Mouse (Mus musculus): ENCODE measurements around the gene Rabggta.

Gene Rabggta

DNA sequence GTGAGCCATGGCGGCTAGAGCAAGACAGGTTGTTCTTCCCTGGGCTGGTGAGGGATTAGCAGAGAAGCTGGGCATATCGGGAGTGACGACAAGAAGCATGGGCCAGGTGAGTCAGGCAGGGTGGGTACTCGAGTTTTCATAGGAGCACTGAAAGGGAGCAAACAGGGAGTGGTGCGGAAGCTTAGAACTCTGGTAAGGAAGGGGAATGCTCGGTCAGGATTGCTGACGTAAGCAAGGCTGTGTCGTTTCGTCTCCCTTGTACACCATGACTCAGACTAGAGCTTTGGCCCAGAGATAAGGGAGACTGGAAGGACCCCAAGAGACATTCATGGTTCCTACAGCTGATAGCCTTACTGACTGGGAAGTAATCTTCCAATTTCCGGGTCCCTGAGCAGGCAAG is 11.8 kb upstream of the Rabggta start:
- in situ Hi-C loops (cut with MboI, MseI): no loop called here

DNA sequence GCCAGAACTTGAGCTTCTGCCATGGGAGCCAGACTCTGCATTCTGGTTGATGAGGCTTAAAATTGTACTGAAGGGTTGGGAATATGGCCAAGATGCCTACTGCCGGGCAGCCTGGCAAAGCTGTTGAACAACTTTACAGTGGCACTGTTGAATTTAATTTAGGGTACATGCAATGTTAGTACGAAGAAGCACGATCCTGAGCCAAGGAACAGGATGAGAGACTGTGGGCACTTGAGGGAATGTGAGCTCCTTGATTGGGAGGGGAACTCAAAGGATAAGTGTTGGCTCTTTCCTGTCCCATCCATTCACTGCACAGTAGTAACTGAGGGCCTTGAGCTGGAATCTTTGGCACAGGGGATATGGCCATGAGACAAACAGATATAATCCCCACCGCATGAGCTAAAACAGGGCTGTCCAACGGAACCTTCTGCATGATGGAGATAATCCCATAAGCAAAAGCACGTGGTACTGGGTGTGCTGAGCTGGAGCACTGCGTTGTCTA is 8.5 kb upstream of the Rabggta start:
- in situ Hi-C loops (cut with MboI, MseI): no loop called here

DNA sequence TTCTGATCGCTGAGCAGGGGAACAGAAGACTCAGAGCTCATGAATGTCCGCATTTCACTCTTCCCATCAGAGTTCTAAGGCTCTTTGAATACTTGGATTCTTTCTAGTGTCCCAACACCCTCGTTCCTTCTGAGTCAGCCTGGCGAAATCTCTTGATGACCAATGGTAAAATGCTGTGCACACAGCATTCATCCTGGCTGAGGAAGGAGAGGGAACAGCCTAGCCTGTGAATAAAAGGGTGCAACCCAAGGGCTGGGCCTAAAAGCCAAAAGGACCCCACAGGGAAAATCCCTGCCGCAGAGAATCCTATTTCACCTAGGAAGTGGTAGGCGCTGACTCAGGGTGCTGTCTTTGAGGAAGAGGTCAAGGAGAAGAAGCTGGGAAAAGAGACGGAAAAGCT is 8.1 kb upstream of the Rabggta start:
- in situ Hi-C loops (cut with MboI, MseI): no loop called here

DNA sequence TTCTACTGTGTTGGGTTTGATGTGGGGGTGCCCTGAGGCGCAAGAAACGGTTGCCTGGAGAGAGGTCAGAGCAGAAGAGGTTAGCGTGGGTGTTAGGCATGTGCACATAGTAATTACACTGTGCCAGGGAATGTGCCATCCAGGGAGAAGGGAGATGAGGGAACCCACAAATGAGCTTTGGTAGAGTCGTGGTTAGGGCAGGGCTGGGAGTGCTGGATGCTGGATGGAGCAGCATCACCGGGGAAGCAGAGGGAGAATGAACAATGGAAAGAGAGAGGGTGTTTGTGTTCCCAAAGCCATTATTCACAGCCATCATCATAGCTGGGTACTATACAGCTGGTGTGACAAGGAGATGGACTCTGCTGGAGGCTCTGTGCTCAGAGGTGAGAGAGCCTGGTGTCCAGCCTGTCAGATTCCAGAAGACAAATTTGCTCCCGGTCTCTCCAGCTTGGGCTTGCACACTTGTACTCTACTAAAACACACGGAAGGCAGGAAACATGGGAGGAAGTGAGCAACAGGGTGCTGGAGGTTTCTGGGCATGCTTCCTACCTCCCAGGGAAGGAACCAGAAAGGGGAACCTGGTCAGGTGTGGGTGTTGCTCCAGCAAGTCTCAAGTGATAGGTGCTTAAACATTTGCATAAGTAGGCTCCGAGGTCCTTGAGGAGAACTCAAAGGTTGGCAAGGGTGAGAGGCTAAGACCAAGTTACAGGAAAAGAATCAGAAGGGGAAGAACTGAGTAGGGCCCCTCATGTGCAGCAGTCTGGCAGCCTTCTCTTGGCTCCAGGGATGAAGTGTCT is 6.0 kb upstream of the Rabggta start:
- in situ Hi-C loops (cut with MboI, MseI): no loop called here

DNA sequence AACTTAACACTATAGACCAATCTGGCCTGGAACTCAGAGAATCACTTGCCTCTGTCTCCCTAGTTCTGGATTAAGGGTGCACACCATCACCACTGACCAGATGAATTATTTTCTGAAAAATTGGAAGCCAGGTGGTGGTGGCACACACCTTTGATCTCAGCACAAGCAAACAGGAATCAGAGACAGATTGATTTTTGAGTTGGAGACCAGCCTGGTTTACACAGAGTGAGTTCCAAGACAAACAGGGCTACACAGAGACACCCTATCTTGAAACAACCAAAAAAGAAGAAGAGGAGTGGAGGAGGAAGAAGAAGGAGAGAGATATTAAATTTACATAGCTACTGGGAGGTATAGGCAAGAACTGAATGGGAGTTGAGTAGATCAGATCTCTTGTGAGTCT is 4.2 kb upstream of the Rabggta start:
- in situ Hi-C loops (cut with MboI, MseI): no loop called here

DNA sequence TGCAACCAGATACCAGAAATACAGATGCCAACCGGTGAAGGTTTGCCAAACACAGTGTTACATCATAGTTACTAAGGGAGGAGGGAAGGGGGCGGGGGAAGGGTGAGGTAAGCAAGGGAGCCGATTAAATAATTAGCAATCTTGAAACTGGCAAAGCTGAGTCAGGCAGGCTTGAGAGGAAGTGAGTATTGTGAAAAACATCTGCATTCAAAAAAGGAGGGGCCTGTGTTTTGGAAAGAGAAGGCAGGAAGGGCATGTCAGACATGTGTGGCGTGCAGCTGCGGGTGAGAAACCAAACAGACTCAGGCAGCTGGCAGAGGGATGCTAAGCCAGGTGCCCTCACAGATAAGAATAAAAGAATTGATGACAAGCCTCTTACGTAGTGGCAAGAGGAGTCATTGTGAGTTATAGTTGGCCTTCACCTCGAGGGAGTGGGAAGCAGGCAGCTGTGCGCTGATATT is 2.4 kb upstream of the Rabggta start:
- in situ Hi-C loops (cut with MboI, MseI): no loop called here

DNA sequence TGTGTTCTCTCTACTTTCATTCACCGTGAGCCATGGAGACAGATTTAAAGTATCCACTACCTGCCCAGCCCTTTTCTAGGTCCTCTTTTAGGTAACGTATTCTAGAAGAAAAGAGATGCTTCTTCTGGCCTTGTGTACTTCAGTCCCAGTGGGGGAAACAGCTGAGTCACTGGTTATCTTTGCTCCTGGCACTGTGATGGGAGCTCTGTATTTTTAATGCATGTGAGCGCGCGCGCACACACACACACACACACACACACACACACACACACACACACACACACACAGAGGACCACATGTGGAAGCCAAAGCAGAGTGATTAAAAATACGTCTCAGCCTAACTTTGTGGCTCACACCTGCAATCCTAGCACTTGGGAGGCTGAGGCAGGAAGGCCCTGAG is 1.4 kb upstream of the Rabggta start:
- in situ Hi-C loops (cut with MboI, MseI): no loop called here

DNA sequence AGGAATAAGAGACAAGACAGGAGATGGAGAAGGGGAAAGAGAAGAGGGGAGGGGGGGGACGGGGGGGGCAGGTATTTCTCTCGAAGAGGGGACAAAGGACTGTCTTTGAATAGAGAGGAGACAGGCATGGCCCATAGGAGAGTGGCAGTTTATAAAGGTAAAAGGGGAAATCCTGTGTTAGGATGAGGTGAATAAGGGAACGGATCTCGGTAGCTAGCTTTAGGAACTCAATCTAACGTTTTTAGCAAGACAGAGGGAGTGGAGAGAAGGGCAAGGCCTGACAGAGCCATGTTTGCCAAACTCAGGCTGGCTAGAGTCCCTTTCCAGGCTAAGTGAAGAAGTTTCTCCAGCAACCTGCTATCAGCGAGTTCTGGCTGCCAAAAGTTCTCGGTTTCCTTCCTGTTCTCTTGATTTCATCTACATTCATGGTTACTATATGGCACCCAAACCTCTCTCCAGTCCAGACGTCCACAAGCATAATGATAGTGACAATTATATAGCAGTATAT is 429 bp upstream of the Rabggta start:
- in situ Hi-C loops (cut with MboI, MseI): no loop called here

DNA sequence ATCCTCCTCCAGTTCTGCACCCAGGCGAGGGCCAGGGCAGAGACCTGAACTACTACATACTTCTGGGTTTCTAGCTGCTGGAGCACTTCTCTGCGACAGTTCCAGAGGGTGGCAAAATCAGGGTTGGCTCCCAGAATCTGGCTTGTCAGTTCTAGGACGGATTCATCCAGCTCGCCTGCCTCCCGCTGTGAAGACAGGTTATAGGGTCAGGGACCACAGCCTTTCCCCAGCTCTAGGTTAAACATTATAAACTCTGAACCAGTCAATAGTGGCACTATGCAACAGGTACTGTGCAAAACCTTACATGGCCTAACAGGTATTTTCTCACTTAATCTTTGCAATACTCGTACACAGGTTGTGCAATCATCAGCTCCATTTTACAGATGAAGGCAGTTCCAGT is 987 bp downstream of the Rabggta start:
- in situ Hi-C loops (cut with MboI, MseI): no loop called here

DNA sequence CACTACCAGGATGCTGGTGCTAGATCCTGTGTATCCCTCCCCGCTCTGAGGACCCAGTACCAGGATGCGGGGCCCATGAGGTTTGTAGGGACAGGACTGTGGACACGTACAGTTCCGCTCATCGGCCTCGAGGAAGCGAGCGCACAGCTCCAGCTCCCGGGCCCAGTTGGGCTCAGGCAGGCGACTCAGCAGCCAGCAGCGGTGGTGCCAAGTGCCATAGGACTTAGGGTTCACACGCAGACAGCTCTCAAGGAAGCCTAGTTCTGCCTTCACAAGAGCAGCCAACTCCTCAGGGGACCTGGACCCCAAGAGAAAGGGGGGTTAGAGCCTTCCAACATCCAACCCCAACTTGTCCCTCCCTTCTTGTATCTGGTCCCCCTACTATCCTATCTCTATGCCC is 1.4 kb downstream of the Rabggta start:
- in situ Hi-C loops (cut with MboI, MseI): no loop called here

DNA sequence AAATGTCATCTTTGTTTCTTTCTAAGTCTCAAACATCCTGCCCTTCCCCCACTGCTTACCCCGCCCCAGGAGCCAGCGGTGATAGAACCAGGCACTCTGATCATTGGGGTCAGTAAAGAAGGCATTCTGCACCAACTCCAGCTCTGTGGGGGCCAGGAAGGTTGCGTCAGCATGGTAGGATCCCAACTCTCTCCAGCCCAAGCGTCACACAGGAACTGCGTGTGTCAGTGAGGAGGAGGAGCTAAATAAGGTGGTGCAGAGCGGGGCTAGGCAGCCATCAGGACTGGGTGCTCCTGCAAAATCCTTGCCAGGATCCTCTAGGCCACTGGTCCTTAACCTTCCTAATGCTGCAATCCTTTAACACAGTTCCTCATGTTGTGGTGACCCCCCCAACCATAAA is 2.3 kb downstream of the Rabggta start:
- in situ Hi-C loops (cut with MboI, MseI): no loop called here

DNA sequence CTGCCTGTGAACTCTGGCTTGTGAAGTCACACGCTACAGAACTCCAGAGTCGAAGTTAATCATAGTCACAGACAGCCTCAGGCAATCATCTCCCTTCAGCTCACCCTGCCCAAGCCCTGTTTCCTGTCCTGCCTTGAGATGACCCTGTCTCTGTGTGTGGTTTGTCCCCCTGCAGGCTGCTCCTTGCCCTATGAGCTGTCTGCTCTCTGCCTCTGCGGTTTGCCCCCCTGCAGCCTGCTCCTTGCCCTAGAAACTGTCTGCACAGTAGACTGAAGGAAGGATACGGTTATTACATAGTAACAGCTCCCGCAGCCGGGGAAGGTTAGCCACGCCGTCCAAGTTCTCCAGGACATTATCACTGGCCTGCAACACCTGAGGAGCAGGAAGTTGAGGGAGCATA is 5.2 kb downstream of the Rabggta start:
- in situ Hi-C loops (cut with MboI, MseI): no loop called here

DNA sequence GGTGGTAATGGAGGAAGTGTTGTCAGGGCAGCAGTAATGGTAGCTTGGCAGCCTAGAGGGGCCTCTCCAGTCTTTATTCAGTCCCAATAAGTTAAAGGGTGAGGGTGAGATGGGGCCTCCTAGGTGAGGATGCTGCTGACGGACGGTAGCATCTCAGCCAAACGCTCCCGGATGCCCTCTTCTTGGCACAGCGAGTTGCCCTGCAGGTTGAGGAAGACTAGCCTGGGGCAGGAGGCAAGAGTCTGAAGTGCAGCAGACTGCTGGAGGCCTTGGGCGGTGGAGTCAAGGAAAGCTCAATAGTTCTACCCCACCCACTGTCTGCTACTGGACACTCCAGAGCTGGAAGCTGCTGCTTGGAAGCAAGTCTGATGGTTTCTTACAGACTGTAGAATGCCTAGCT is 5.8 kb downstream of the Rabggta start:
- in situ Hi-C loops (cut with MboI, MseI): no loop called here

DNA sequence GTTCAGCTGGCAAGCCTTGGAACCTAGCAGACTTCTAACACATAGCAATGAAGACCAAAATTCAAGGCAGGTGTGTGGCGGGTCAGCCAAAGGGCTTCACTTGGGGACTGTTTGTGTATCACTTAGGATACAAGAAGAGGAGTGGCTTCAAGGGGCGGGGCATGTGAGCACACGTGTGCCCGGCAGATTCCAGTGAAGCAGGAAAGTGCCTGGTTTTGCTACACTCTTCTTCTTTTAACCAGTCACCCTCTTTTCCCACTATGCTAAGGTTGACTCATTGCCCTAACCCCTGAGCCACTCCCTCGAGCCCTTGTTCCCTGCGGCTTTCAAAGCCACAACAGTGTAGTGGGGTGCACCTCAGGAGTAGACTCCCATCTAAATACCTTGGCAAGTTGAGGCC is 7.2 kb downstream of the Rabggta start:
- in situ Hi-C loops (cut with MboI, MseI): no loop called here

DNA sequence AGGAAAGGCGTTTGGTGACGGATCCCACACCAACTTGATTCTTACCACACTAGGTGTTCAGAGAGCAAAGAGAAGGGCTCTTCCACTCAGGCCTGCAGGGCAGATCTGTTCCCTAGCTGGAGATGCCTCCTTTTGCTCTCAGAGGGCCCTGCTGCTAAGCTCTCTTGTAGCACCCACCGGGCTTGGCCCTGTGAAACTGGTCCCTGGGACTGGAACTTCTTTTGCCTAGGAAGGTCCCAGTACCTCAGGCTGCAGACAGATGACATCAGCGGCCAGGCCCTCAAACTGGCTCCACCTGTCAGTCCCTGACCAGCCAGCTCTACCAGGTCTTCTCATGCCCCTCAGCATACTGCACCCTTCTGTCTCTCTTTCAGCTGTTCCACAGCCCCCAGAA is 8.3 kb downstream of the Rabggta start, which contains the start of gene Tgm1:
TSS of gene Tgm1 (minus strand) at position 198 of the 394 bp plus-strand sequence.
- in situ Hi-C loops (cut with MboI, MseI): no loop called here

DNA sequence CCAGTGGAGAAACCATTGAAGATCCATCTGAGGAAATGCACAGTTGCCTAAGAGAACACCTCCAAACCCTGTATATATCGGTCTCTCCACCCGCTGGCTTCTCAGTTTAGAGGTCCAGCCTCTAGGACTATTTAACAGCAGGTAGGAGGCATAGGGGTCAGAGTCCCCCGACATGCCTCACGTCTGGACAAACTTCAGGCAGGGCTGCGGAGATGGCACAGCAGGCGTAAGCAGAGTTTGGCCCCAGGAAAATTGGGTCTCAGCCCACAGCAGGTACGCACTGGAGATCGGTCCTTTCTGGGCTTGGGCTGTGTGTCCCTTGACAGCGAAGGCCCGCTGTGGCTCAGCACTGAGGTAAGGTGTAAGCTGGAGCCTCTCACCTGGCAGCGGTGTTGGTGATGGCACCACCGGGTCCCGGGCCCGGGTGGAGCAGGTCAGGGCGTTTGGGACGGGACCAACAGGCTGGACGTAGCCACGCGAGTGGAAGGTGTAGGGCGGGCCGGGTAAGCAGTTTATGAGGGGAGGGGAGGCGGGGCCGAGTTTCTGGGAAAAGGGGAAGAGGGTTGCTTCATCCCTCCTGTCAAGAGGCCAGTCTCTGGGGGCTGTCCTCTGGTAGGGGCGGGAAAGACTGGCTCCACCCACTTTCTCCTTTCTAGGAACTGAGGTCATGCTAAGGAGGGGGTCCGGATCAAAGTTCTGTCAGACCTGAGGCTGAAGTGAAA is 8.9 kb downstream of the Rabggta start:
- in situ Hi-C loops (cut with MboI, MseI): no loop called here

DNA sequence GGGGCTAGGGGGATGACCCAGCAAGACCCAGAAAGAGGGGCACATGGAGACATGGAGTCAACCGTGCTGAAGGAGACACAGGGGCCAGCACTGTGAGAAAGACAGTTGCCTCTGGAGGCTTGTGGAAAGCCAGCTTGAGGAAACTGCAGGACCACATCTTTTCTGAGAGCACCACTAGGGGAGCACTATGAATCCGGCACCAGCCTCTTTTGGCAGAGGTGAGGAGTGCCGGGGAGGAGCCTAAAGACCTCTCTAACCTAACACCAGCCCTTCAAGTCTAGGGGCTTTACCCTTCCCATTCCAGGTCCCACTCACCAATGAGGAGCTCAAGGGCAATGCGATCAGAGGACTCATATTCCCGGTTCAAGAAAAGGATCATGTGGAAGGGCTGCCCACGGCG is 10.3 kb downstream of the Rabggta start:
- in situ Hi-C loops (cut with MboI, MseI): no loop called here

DNA sequence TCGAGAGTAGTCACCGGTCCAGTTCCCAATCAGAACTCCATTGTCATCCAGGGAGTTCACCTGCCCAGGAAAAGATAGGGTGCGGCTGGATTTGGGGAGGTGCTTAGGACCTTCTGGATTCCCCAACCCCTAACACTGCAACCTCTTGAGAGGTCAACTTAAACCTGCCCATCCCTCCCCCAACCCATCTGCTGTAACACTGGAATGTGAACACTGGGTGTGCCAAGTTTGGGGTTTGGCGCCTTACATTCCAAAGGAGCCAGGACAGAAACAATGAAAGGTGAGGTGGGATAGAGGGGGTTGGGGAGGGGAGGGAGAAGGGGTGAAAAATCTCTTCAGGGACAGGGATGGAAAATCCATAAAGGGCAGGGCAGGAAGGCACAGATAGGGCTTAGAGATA is 12.6 kb downstream of the Rabggta start:
- in situ Hi-C loops (cut with MboI, MseI): no loop called here

DNA sequence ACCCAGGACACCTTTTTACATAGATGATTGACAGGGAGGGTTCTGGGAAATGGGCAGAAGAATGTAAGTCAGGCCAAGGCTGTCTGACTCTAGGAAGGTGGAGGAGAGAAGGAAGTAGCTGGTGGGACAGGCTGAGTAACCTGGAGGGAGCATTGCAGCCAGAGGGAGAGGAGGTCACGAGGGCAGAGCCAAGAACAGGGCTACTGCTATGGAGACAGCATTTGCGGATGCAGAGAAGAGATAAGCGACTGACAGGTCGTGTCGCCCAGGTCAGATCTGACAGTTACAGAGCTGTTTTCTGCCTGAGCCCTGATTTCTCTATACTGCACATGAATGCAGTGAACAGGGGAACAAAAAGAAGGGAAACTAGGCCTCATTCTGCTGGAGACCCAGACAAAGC is 14.7 kb downstream of the Rabggta start:
- in situ Hi-C loops (cut with MboI, MseI): no loop called here

DNA sequence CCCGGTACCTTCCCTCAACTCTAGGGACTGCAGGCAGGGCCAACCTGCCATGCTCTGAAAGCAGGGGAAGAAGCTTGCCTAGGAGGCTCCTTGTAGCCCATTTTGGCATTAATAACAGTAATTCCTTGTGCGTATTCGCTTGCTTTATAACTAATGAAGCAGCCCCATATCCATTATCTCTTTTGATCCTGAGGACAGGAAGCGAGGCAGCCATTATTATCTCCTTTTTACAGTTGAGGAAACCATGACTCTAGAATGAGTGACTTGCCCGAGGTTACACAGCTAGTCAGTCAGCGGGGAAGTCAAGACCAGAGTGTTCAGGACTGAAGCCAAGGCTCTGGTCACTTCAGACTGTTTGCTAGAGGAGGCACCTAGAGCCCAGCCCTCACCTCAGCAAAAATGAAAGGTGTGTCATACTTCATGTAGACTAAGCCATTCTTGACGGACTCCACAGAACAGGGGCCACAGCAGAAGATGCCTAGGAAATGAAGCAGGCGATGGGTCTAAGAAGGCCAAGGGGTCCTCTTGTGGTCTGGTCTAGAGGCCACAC is 15.9 kb downstream of the Rabggta start:
- in situ Hi-C loops (cut with MboI, MseI): no loop called here

DNA sequence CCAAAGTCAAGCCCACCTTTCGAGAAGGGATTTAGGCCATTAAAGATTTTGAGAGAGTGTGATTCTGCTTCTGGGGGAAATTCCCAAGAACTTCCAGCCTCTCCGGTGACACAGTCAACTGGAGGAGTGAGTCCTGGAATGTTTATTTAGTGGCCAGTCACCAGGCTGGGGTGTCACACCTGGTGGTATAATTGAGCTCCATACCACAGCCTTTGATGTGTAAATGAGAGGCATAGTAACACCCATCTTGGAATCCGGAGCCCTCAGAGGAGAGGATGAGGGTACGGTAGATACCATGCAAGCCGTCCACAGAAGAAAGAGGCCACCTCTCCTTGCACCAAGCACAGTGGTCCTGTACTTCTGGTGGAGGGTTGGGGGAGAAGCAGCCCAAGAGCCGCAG is 19.3 kb downstream of the Rabggta start:
- in situ Hi-C loops (cut with MboI, MseI): no loop called here

DNA sequence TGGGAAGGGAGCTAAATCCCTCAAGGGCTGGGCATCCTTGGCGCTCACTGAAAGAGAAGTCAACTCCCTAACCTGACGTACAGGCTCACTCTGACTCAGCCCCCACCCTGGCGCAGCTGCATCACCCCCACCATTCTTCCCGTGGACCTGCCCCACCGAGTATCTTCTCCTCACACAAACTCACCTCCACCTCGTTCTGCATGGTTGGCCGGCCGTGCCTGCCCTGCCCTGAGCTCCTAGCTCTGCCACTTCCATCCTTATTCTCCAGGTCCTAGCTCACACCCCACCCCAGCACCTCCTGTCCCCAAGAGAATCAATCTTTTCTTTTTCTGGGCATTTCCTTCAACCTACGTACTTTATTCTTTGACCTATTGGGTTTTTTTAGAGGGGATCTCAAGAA is 20.9 kb downstream of the Rabggta start:
- in situ Hi-C loops (cut with MboI, MseI): no loop called here

DNA sequence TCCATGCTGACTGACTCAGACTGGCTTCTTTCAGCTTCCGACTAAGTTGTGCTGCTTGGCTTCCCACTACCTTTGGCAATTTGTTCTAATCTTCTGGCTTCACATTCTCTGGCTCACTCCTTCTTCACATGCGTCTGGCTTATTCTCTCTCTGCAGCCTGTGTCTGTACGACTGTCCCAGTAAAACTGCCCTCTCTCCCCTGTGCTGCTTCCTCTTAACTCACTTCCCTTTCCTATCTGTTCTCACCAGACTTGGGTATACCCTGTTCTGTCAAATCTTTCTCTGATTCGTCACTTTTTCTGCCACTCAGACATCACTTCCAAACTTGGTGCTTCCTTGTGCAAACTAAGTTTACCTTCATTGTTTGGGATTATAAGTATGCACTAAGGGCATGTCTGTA is 24.8 kb downstream of the Rabggta start:
- in situ Hi-C loops (cut with MboI, MseI): no loop called here
